Mouse (Mus musculus) CH12.LX (cell line): ENCODE data around the gene Morc2a. TPM values are rescaled to one million over a fixed set of nuclear protein-coding genes. Genes with fewer than 3 reads are reported as not detected.

Source experiments
- DNase-seq: peaks from one replicate; pipeline ENCODE4 v3.0.0-alpha.2; 2013; ENCODE audit errors: extremely low read depth
- H3K27ac ChIP-seq: 2 replicates; pipeline ENCODE4 v1.5.1; 2012; ENCODE audit warnings: low read depth, mild to moderate bottlenecking, control low read depth, moderate library complexity; ENCODE audit not compliant: insufficient read depth
- H3K27me3 ChIP-seq: replicated peaks from 2 replicates; pipeline ENCODE3; 2012; ENCODE audit warnings: inconsistent platforms
- H3K36me3 ChIP-seq, 2 experiments: replicated peaks in 1 of 2; 2 replicates each; pipeline versions ENCODE3 to v1.6.1; 2012; ENCODE audit warnings: inconsistent platforms in 1 of 2, low read length in 1 of 2, mild to moderate bottlenecking in 1 of 2, mixed read lengths in 1 of 2, moderate library complexity in 1 of 2; ENCODE audit not compliant: control insufficient read depth in 1 of 2, insufficient read depth in 1 of 2
- H3K4me1 ChIP-seq, 2 experiments: 2 replicates each; pipeline ENCODE4 v1.6.1; 2012; ENCODE audit warnings: inconsistent platforms in 1 of 2, moderate library complexity in 1 of 2; ENCODE audit not compliant: insufficient read depth in 2 of 2, control insufficient read depth in 1 of 2
- H3K4me2 ChIP-seq: 2 replicates; pipeline ENCODE4 v1.6.1; 2012; ENCODE audit warnings: low read depth, mild to moderate bottlenecking, control low read depth; ENCODE audit not compliant: poor library complexity, insufficient read depth, severe bottlenecking
- H3K4me3 ChIP-seq, 3 experiments: fragments of 150-350 bp in 1 of 3; sonication (generic) in 1 of 3; replicated peaks in 1 of 3; 2 replicates each; pipeline versions ENCODE3 to v1.5.1; 2011 to 2012; ENCODE audit warnings: low read depth in 2 of 3, low read length in 2 of 3, mild to moderate bottlenecking in 2 of 3, moderate library complexity in 2 of 3, control low read depth in 1 of 3, improper control_type of control experiment in 1 of 3, inconsistent platforms in 1 of 3, mixed read lengths in 1 of 3; ENCODE audit not compliant: poor library complexity in 1 of 3
- H3K79me2 ChIP-seq: replicated peaks from 2 replicates; pipeline ENCODE4 v1.6.1; 2012; ENCODE audit warnings: mild to moderate bottlenecking, moderate library complexity; ENCODE audit not compliant: control insufficient read depth, poor library complexity, insufficient read depth, severe bottlenecking; ENCODE audit errors: extremely low read depth
- H3K9ac ChIP-seq: 2 replicates; pipeline ENCODE4 v1.6.1; 2012; ENCODE audit warnings: low read depth, mild to moderate bottlenecking, control low read depth, moderate library complexity; ENCODE audit not compliant: insufficient read depth
- H3K9me3 ChIP-seq: replicated peaks from 2 replicates; pipeline ENCODE3; 2012; ENCODE audit warnings: low read length, inconsistent platforms, mixed read lengths
- BHLHE40 ChIP-seq: IDR thresholded peaks from 2 replicates; pipeline ENCODE4 v1.6.1; 2011; ENCODE audit warnings: mild to moderate bottlenecking, low read depth, low read length, improper control_type of control experiment
- CHD2 ChIP-seq: IDR thresholded peaks from 2 replicates; pipeline ENCODE4 v1.6.1; 2011; ENCODE audit warnings: low read length, improper control_type of control experiment
- E2F4 ChIP-seq: IDR thresholded peaks from 2 replicates; pipeline ENCODE4 v1.6.1; 2011; ENCODE audit warnings: low read depth, low read length, improper control_type of control experiment; ENCODE audit not compliant: insufficient replicate concordance
- ELF1 ChIP-seq: IDR thresholded peaks from 2 replicates; pipeline ENCODE4 v1.6.1; 2014; ENCODE audit warnings: low read depth, mild to moderate bottlenecking, inconsistent platforms, low read length, improper control_type of control experiment
- ETS1 ChIP-seq: conservative IDR thresholded peaks from 2 replicates; pipeline ENCODE4 v1.6.1; 2012; ENCODE audit warnings: low read depth, mild to moderate bottlenecking, inconsistent platforms, low read length, improper control_type of control experiment, moderate library complexity
- GABPA ChIP-seq: IDR thresholded peaks from 2 replicates; pipeline ENCODE4 v1.6.1; 2012; ENCODE audit warnings: low read depth, low read length, improper control_type of control experiment, inconsistent platforms; ENCODE audit not compliant: insufficient replicate concordance
- HCFC1 ChIP-seq: IDR thresholded peaks from 2 replicates; pipeline ENCODE4 v1.6.1; 2012; ENCODE audit warnings: low read depth, mild to moderate bottlenecking, inconsistent platforms, low read length, improper control_type of control experiment
- IRF4 ChIP-seq: IDR thresholded peaks from 2 replicates; pipeline ENCODE4 v1.6.1; 2014; ENCODE audit warnings: low read depth, mild to moderate bottlenecking, inconsistent platforms, low read length, improper control_type of control experiment
- JUND ChIP-seq: conservative IDR thresholded peaks from 2 replicates; pipeline ENCODE4 v1.6.1; 2011; ENCODE audit warnings: low read depth, low read length, improper control_type of control experiment
- MAFK ChIP-seq: IDR thresholded peaks from 2 replicates; pipeline ENCODE4 v1.6.1; 2011; ENCODE audit warnings: low read length, improper control_type of control experiment; ENCODE audit not compliant: insufficient replicate concordance
- MAX ChIP-seq: IDR thresholded peaks from 2 replicates; pipeline ENCODE4 v1.6.1; 2011; ENCODE audit warnings: low read length, improper control_type of control experiment
- MEF2A ChIP-seq: IDR thresholded peaks from 2 replicates; pipeline ENCODE4 v1.6.1; 2014; ENCODE audit warnings: low read depth, mild to moderate bottlenecking, inconsistent platforms, low read length, improper control_type of control experiment, borderline replicate concordance
- MXI1 ChIP-seq: IDR thresholded peaks from 2 replicates; pipeline ENCODE4 v1.6.1; 2011; ENCODE audit warnings: mild to moderate bottlenecking, low read depth, low read length, improper control_type of control experiment
- PAX5 ChIP-seq: IDR thresholded peaks from 2 replicates; pipeline ENCODE4 v1.6.1; 2012; ENCODE audit warnings: low read length, inconsistent platforms, mixed read lengths
- RAD21 ChIP-seq: IDR thresholded peaks from 2 replicates; pipeline ENCODE4 v1.6.1; 2011; ENCODE audit warnings: low read depth, mild to moderate bottlenecking, low read length, improper control_type of control experiment, moderate library complexity
- TBP ChIP-seq: conservative IDR thresholded peaks from 2 replicates; pipeline ENCODE4 v1.6.1; 2011; ENCODE audit warnings: low read depth, low read length, improper control_type of control experiment
- TCF12 ChIP-seq: IDR thresholded peaks from 2 replicates; pipeline ENCODE4 v1.6.1; 2014; ENCODE audit warnings: low read depth, mild to moderate bottlenecking, inconsistent platforms, low read length, improper control_type of control experiment
- UBTF ChIP-seq: IDR thresholded peaks from 2 replicates; pipeline ENCODE4 v1.6.1; 2012; ENCODE audit warnings: low read depth, mild to moderate bottlenecking, inconsistent platforms, low read length, improper control_type of control experiment, moderate library complexity
- USF2 ChIP-seq: conservative IDR thresholded peaks from 2 replicates; pipeline ENCODE4 v1.6.1; 2011; ENCODE audit warnings: low read depth, low read length, improper control_type of control experiment
- ZKSCAN1 ChIP-seq: IDR thresholded peaks from 2 replicates; pipeline ENCODE4 v1.6.1; 2012; ENCODE audit warnings: low read depth, inconsistent platforms, low read length, improper control_type of control experiment, borderline replicate concordance
- dilution Hi-C: fragments of 300-500 bp; cut with MboI; formaldehyde crosslinking; loops from 2 replicates; pipeline ENCODE4 v1.14.3; 2020; ENCODE audit warnings: low sequenced_read_pairs; ENCODE audit not compliant: extremely low pct_unique_long_range_greater_than_20kb, extremely low pct_ligation_motif_present
- in situ Hi-C: fragments of 300-500 bp; cut with MboI; formaldehyde crosslinking; loops from 3 replicates; pipeline ENCODE4 v1.14.3; 2019; ENCODE audit warnings: low sequenced_read_pairs, low pct_ligation_motif_present, low pct_unique_long_range_greater_than_20kb, mixed read lengths
- polyA plus RNA-seq: library from polyadenylated mRNA; unstranded; fragments of >175 nt; gene quantifications from 2 replicates; pipeline ENCODE4 v1.2.1, GENCODE M21; 2012; ENCODE audit warnings: low read depth; ENCODE audit not compliant: insufficient read length
- total RNA-seq, 2 experiments: library from RNA; depleted of rRNA; stranded (reverse); fragments of 300-350 nt in 1 of 2; fragments of >200 nt in 1 of 2; gene quantifications; 2 replicates each; pipeline ENCODE4 v1.2.3; 2012 to 2014

Gene Morc2a
- total and polyA plus RNA-seq, 3 experiments: 28.1 to 44.1 (median 28.2) TPM

DNA sequence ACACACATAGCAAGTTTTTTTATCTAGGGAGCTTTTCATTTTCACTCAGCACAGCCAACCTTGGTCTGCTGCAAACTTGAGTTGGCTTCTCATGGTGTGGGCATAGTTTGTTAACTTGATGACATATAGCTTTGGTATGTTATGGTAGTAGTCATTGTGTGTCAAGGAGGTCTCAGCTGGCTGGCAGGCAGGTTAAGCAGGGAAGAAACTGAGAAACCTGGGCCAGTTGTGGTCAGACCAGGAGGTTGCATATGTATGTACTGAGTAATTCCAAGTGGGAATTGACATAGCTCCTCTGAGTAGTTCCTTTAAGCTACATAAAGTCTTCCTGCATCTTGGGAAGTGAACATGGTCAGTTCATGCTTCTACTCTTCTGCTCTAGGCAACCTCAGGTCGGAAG lies 35.2 kb downstream of the Morc2a start:
- no peaks in the 10 kb centered on the region for H3K9me3 ChIP-seq
- DNase-seq: no peak
- TF ChIP-seq CHD2: no peak
- no peak for TF ChIP-seq BHLHE40
- no peak for TF ChIP-seq TCF12
- TF ChIP-seq IRF4: no peak
- no peak for TF ChIP-seq ETS1
- no peak for TF ChIP-seq MEF2A
- no peak for TF ChIP-seq PAX5
- no peak for TF ChIP-seq MXI1
- TF ChIP-seq UBTF: no peak
- TF ChIP-seq GABPA: no peak
- TF ChIP-seq JUND: no peak
- no peak for TF ChIP-seq MAFK
- no peak for TF ChIP-seq RAD21
- TF ChIP-seq HCFC1: no peak
- TF ChIP-seq MAX: no peak
- H3K4me1 ChIP-seq: no peaks in the 10 kb centered on the region
- no peak overlapping the region for H3K27ac ChIP-seq
- H3K9ac ChIP-seq: no peak overlapping the region
- dilution Hi-C loops: no loop called here
- H3K27me3 ChIP-seq: no peaks in the 10 kb centered on the region
- H3K4me3 ChIP-seq: no peak overlapping the region
- H3K36me3 ChIP-seq: peaks cover 71 to 89% of the 10 kb centered on the region in 2 experiments
- H3K4me2 ChIP-seq: no peak overlapping the region
- no peaks in the 10 kb centered on the region for H3K79me2 ChIP-seq
- in situ Hi-C loops: no loop called here

DNA sequence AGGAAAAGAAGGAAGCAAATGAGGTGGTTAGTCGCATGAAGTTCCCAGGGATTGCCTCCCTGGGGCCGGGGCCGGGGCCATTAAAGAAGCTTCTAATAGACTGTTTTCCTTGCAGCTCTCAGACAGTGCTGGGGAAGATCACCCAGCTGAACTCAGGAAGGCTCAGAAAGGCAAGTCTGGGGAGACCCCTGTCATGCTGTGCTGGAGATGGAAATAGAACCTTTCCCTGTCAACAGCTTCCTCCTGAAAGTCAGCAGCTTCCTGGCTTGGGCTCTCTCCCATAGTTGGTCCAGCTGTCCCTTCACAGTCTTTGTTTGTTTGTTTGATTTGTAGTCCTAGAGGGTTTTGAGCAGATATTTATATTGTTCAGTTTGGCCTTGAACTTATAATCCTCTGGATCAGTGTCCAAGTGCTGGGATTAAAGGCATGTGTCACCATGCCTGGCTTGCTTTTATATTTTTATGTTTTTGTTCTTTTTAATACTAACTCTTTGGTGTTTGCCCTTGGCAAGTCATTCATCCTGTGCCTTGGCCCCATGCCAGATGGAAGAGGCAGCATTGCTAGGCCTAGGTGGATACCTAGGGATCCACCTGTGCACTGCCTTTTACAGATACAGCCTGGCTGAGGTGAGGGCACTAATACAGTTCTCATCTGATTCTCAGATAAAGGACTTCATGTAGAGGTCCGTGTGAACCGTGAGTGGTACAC lies 35.9 kb downstream of the Morc2a start:
- no peak for DNase-seq
- no peaks in the 10 kb centered on the region for H3K79me2 ChIP-seq
- H3K4me2 ChIP-seq: no peak overlapping the region
- no peaks in the 10 kb centered on the region for H3K4me1 ChIP-seq
- no peaks in the 10 kb centered on the region for H3K9me3 ChIP-seq
- dilution Hi-C loops (no loop called here), in situ Hi-C loops (no loop called here)
- H3K4me3 ChIP-seq: no peak overlapping the region
- peaks cover 73 to 89% of the 10 kb centered on the region in 2 experiments for H3K36me3 ChIP-seq
- H3K27me3 ChIP-seq: no peaks in the 10 kb centered on the region
- no peak overlapping the region for H3K27ac ChIP-seq
- no peak for TF ChIP-seq ZKSCAN1
- no peak for TF ChIP-seq BHLHE40
- TF ChIP-seq ELF1: no peak
- no peak for TF ChIP-seq TBP
- no peak for TF ChIP-seq E2F4
- TF ChIP-seq USF2: no peak
- no peak for TF ChIP-seq MAX
- no peak overlapping the region for H3K9ac ChIP-seq
